Mouse (Mus musculus): ENCODE results near the gene Mbnl1. TPM values are rescaled to one million over a fixed set of nuclear protein-coding genes. Genes with fewer than 3 reads are reported as not detected.

Gene Mbnl1
- polyA plus RNA-seq, 1 experiment = 131 TPM

- Histone ChIP-seq H3K4me3 (replicated peaks; ENCODE audit: control insufficient read depth, low read depth, low read length) (no peak overlapping the region), H3K27ac (ENCODE audit: control insufficient read depth, insufficient read depth, low read depth, low read length, poor library complexity) (no peak overlapping the region), H3K4me1 (ENCODE audit: control insufficient read depth, insufficient read depth, low read length) (peaks cover 1% of the 10 kb centered on the region)
- 75% methylated on average over 4 of the region's 4 CpGs for WGBS
- TF ChIP-seq CTCF (IDR thresholded peaks at IDR 0.05; ENCODE audit: control insufficient read depth, insufficient read depth, low read length) = no peak
- no peak for TF ChIP-seq POLR2A (IDR thresholded peaks at IDR 0.05; ENCODE audit: borderline replicate concordance, control insufficient read depth, low read depth, low read length)
Measured at GRCm38 (mm10) chr3:60541121-60541520, 68.5 kb downstream of the Mbnl1 start.

DNA sequence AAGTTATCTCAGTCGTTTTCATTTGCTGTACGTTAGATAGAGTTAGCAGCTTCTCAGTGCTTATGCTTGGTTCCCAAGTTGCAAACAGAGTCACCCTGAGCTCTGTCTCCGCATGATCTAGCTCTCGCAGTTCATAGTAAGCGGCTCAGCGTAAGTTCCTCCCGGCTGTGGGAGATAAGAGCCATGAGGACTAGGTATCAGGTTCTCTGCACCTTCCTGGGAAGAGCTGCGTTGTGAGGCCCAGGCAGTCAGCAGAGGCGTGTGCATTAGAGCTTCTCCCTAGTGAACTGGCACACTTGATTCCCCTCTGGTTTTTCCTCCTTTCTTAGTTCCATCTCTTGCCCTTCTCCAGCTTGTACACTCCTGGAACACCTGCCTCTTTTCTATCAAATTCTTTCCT, 73.6 kb downstream of the Mbnl1 start:
- H3K4me1 ChIP-seq (ENCODE audit: control insufficient read depth, insufficient read depth, low read length) = no peaks in the 10 kb centered on the region; the same call in none of the 2 replicates
- 54% methylated on average over 9 of the region's 9 CpGs for WGBS
- no peak overlapping the region for H3K4me3 ChIP-seq (replicated peaks; ENCODE audit: control insufficient read depth, low read depth, low read length)
- no peak overlapping the region for H3K27ac ChIP-seq (ENCODE audit: control insufficient read depth, insufficient read depth, low read depth, low read length, poor library complexity)
- TF ChIP-seq POLR2A (IDR thresholded peaks at IDR 0.05; ENCODE audit: borderline replicate concordance, control insufficient read depth, low read depth, low read length) = no peak
- no peak for TF ChIP-seq CTCF (IDR thresholded peaks at IDR 0.05; ENCODE audit: control insufficient read depth, insufficient read depth, low read length)

DNA sequence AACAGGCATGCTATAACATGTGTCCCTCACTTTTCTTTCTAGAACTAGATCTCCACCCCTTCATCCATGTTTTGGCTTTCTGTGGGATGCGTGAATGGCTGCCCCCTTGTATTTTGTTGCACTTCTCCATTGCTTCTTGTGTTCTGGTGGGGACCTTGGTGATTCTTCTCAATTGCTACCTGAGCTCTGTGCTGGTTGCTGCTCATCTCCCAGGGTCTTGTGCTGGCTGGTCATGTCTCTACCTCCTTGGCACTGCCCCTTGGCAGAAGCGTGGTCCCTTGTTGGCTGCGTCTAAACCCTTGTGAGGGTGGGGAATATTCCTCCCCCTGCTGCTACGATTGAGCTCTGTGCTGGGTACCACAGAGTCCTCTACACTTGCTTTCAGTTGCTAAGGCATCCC, 74.3 kb downstream of the Mbnl1 start:
- Histone ChIP-seq H3K4me3 (replicated peaks; ENCODE audit: control insufficient read depth, low read depth, low read length) (no peak overlapping the region), H3K4me1 (ENCODE audit: control insufficient read depth, insufficient read depth, low read length) (no peaks in the 10 kb centered on the region; the same call in none of the 2 replicates), H3K27ac (ENCODE audit: control insufficient read depth, insufficient read depth, low read depth, low read length, poor library complexity) (no peak overlapping the region; the same call in 1 of the 2 replicates)
- 86% methylated on average over 4 of the region's 4 CpGs for WGBS
- TF ChIP-seq CTCF (IDR thresholded peaks at IDR 0.05; ENCODE audit: control insufficient read depth, insufficient read depth, low read length) (no peak), POLR2A (IDR thresholded peaks at IDR 0.05; ENCODE audit: borderline replicate concordance, control insufficient read depth, low read depth, low read length) (no peak)

DNA sequence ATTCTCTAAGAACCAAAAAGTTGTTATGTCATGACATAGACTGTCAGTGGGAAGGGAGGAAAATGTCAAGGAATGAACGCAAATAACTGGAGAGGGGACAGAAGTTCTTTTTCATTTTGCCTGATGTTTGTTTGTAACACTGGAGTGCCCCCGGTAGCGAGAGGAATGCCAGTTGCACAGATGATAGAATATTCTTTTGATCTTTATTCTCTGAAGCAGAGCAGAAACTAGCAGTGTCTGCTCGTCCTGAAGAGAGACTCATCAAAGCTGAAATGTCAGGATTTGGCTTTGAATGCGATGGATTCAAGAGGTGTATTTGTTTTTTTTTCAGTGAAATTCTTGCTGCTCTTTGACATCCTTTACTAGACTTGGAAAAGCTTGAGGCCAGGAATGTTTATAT, 77.9 kb downstream of the Mbnl1 start:
- Histone ChIP-seq H3K4me3 (replicated peaks; ENCODE audit: control insufficient read depth, low read depth, low read length) (no peak overlapping the region), H3K27ac (ENCODE audit: control insufficient read depth, insufficient read depth, low read depth, low read length, poor library complexity) (no peak overlapping the region), H3K4me1 (ENCODE audit: control insufficient read depth, insufficient read depth, low read length) (no peaks in the 10 kb centered on the region; the same call in 1 of the 2 replicates)
- TF ChIP-seq CTCF (IDR thresholded peaks at IDR 0.05; ENCODE audit: control insufficient read depth, insufficient read depth, low read length) (no peak), POLR2A (IDR thresholded peaks at IDR 0.05; ENCODE audit: borderline replicate concordance, control insufficient read depth, low read depth, low read length) (no peak)
- WGBS = 87% methylated on average over 5 of the region's 5 CpGs

GRCm38 (mm10) chr3:60551650-60552049, 79.0 kb downstream of the Mbnl1 start:
- no peak overlapping the region for H3K4me3 ChIP-seq (replicated peaks; ENCODE audit: control insufficient read depth, low read depth, low read length)
- no peak for TF ChIP-seq CTCF (IDR thresholded peaks at IDR 0.05; ENCODE audit: control insufficient read depth, insufficient read depth, low read length)
- no peak for TF ChIP-seq POLR2A (IDR thresholded peaks at IDR 0.05; ENCODE audit: borderline replicate concordance, control insufficient read depth, low read depth, low read length)
- no peak overlapping the region for H3K27ac ChIP-seq (ENCODE audit: control insufficient read depth, insufficient read depth, low read depth, low read length, poor library complexity)
- WGBS = 83% methylated on average over 3 of the region's 3 CpGs
- H3K4me1 ChIP-seq (ENCODE audit: control insufficient read depth, insufficient read depth, low read length) = no peaks in the 10 kb centered on the region; the same call in 1 of the 2 replicates

- no peak overlapping the region for H3K27ac ChIP-seq (ENCODE audit: control insufficient read depth, insufficient read depth, low read depth, low read length, poor library complexity)
- no peak for TF ChIP-seq CTCF (IDR thresholded peaks at IDR 0.05; ENCODE audit: control insufficient read depth, insufficient read depth, low read length)
- no peak for TF ChIP-seq POLR2A (IDR thresholded peaks at IDR 0.05; ENCODE audit: borderline replicate concordance, control insufficient read depth, low read depth, low read length)
- 74% methylated on average over 3 of the region's 3 CpGs for WGBS
- H3K4me3 ChIP-seq (replicated peaks; ENCODE audit: control insufficient read depth, low read depth, low read length) = no peak overlapping the region
- H3K4me1 ChIP-seq (ENCODE audit: control insufficient read depth, insufficient read depth, low read length) = no peaks in the 10 kb centered on the region
Measured at GRCm38 (mm10) chr3:60553011-60553410, 80.4 kb downstream of the Mbnl1 start.

- no peak overlapping the region for H3K27ac ChIP-seq (ENCODE audit: control insufficient read depth, insufficient read depth, low read depth, low read length, poor library complexity)
- no peak for TF ChIP-seq POLR2A (IDR thresholded peaks at IDR 0.05; ENCODE audit: borderline replicate concordance, control insufficient read depth, low read depth, low read length)
- TF ChIP-seq CTCF (IDR thresholded peaks at IDR 0.05; ENCODE audit: control insufficient read depth, insufficient read depth, low read length) = no peak
- H3K4me1 ChIP-seq (ENCODE audit: control insufficient read depth, insufficient read depth, low read length) = no peaks in the 10 kb centered on the region
- H3K4me3 ChIP-seq (replicated peaks; ENCODE audit: control insufficient read depth, low read depth, low read length) = no peak overlapping the region
- WGBS = 76% methylated on average over 3 of the region's 3 CpGs
Measured at GRCm38 (mm10) chr3:60556596-60556995, 84.0 kb downstream of the Mbnl1 start.

GRCm38 (mm10) chr3:60558252-60558862, 85.7 kb downstream of the Mbnl1 start:
- H3K27ac ChIP-seq (ENCODE audit: control insufficient read depth, insufficient read depth, low read depth, low read length, poor library complexity) = no peak overlapping the region
- TF ChIP-seq CTCF (IDR thresholded peaks at IDR 0.05; ENCODE audit: control insufficient read depth, insufficient read depth, low read length) (no peak), POLR2A (IDR thresholded peaks at IDR 0.05; ENCODE audit: borderline replicate concordance, control insufficient read depth, low read depth, low read length) (no peak)
- no peak overlapping the region for H3K4me3 ChIP-seq (replicated peaks; ENCODE audit: control insufficient read depth, low read depth, low read length)
- WGBS = 83% methylated on average over 7 of the region's 7 CpGs
- H3K4me1 ChIP-seq (ENCODE audit: control insufficient read depth, insufficient read depth, low read length) = no peaks in the 10 kb centered on the region

DNA sequence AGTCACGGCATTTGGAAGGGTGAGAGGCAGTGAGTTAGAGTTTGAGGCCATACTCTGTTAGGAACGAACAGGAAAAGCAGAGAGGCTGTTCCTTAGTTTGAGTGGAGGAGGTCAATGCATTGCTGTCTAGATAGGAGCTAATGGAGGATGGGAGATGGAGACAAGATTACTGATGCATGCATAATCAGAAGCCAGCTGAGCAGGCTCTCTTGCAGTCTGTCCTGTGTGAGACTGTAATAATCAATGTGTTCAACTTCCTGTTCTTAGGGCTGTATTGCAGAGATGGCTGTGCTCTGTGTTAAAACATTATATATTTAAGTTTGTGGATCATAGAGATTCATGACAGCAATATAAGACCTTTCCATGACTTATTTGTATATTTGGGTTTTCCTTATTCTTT, 87.1 kb downstream of the Mbnl1 start:
- 73% methylated on average over 2 of the region's 2 CpGs for WGBS
- TF ChIP-seq CTCF (IDR thresholded peaks at IDR 0.05; ENCODE audit: control insufficient read depth, insufficient read depth, low read length) (no peak), POLR2A (IDR thresholded peaks at IDR 0.05; ENCODE audit: borderline replicate concordance, control insufficient read depth, low read depth, low read length) (no peak)
- H3K27ac ChIP-seq (ENCODE audit: control insufficient read depth, insufficient read depth, low read depth, low read length, poor library complexity) = no peak overlapping the region
- H3K4me3 ChIP-seq (replicated peaks; ENCODE audit: control insufficient read depth, low read depth, low read length) = no peak overlapping the region
- H3K4me1 ChIP-seq (ENCODE audit: control insufficient read depth, insufficient read depth, low read length) = no peaks in the 10 kb centered on the region; the same call in 1 of the 2 replicates
